Mouse (Mus musculus) midbrain, embryonic 11.5 days (tissue): ENCODE data around the gene 4933402N03Rik. TPM values are rescaled to one million over a fixed set of nuclear protein-coding genes. Genes with fewer than 3 reads are reported as not detected.

ENCODE experiments used
- polyA plus RNA-seq: library from polyadenylated mRNA; unstranded; fragments of >200 nt; fragmentation: Nextera tagmentation; extraction: Ambion mirVana; gene quantifications from 2 replicates; pipeline ENCODE4 v1.2.1, GENCODE M21; 2014

Gene 4933402N03Rik
- polyA plus RNA-seq, 1 experiment from 2014 or later, result not detected

Other genes with a start within 250 kb of the 4933402N03Rik start
- gene Htra1, start 210.2 kb downstream of the 4933402N03Rik start, polyA plus RNA-seq, result 2.7 and 3.5 TPM in 2 replicates
- gene Dmbt1, start 114.3 kb downstream of the 4933402N03Rik start, polyA plus RNA-seq, result not detected in 2 replicates
- not detected in 2 replicates for gene 5430419D17Rik, start 28.1 kb upstream of the 4933402N03Rik start, polyA plus RNA-seq
- not detected in 2 replicates for gene Cuzd1, start 176.0 kb upstream of the 4933402N03Rik start, polyA plus RNA-seq
- not detected in 2 replicates for gene Fam24b, start 183.2 kb upstream of the 4933402N03Rik start, polyA plus RNA-seq
- 0.29 TPM in 1 of 2 replicates, not detected in the other for gene Fam24a, start 187.6 kb upstream of the 4933402N03Rik start, polyA plus RNA-seq
- 18.6 and 23.9 TPM in 2 replicates for gene 2310057M21Rik, start 216.4 kb upstream of the 4933402N03Rik start, polyA plus RNA-seq
- gene Pstk, start 224.8 kb upstream of the 4933402N03Rik start, polyA plus RNA-seq, result 63.8 and 65.6 TPM in 2 replicates